Mouse (Mus musculus) kidney, postnatal 0 days (tissue): ENCODE results near the gene Ift140. TPM values are rescaled to one million over a fixed set of nuclear protein-coding genes. Genes with fewer than 3 reads are reported as not detected.

Source experiments
- ATAC-seq: fragments of 200-750 bp; cut with Nextera tagmentation; replicated peaks from 2 replicates; pipeline ENCODE4 v1.8.0; 2017; ENCODE audit warnings: low read depth, moderate number of reproducible peaks, moderate TSS enrichment, moderate library complexity; ENCODE audit not compliant: low FRiP score
- DNase-seq: peaks from one replicate; pipeline ENCODE4 v3.0.0-alpha.2; 2016; ENCODE audit warnings: low spot score
- H3K27ac ChIP-seq: fragments of 300-500 bp; sonication (generic); 2 replicates; pipeline ENCODE4 v1.5.1; 2014; ENCODE audit warnings: mild to moderate bottlenecking
- H3K27me3 ChIP-seq: fragments of 300-500 bp; sonication (generic); 2 replicates; pipeline ENCODE4 v1.6.1; 2014; ENCODE audit warnings: low read length, mixed read lengths; ENCODE audit not compliant: insufficient read depth
- H3K36me3 ChIP-seq: fragments of 300-500 bp; sonication (generic); 2 replicates; pipeline ENCODE4 v1.6.1; 2014; ENCODE audit warnings: low read length, mixed read lengths; ENCODE audit not compliant: insufficient read depth
- H3K4me1 ChIP-seq: fragments of 300-500 bp; sonication (generic); replicated peaks from 2 replicates; pipeline ENCODE4 v1.6.1; 2014; ENCODE audit warnings: antibody characterized with exemption, low read length, mixed read lengths; ENCODE audit not compliant: insufficient read depth
- H3K4me2 ChIP-seq: fragments of 300-500 bp; sonication (generic); 2 replicates; pipeline ENCODE4 v1.6.1; 2014; ENCODE audit warnings: mild to moderate bottlenecking, low read length, moderate library complexity, mixed read lengths
- H3K4me3 ChIP-seq: fragments of 300-500 bp; sonication (generic); replicated peaks from 2 replicates; pipeline ENCODE4 v1.5.1; 2014; ENCODE audit warnings: low read depth, low read length
- H3K9ac ChIP-seq: fragments of 300-500 bp; sonication (generic); 2 replicates; pipeline ENCODE4 v1.6.1; 2014; ENCODE audit warnings: low read depth, low read length
- H3K9me3 ChIP-seq: fragments of 300-500 bp; sonication (generic); replicated peaks from 2 replicates; pipeline ENCODE4 v1.6.1; 2016; ENCODE audit warnings: low read length, inconsistent platforms, mixed read lengths
- CTCF ChIP-seq: IDR thresholded peaks from 2 replicates; pipeline ENCODE4 v1.5.1; 2016; ENCODE audit warnings: antibody characterized with exemption, low read depth, mild to moderate bottlenecking, moderate library complexity
- WGBS: fragments of 180-500 bp; shearing (Covaris S2); extraction: QIAGEN DNeasy Blood & Tissue Kit; methylation state at CpG from one replicate; pipeline ENCODE4 v1.1.7; 2014; 5-methylcytosine and 5-hydroxymethylcytosine counted together
- polyA plus RNA-seq: library from polyadenylated mRNA; unstranded; fragments of >200 nt; fragmentation: Nextera tagmentation; extraction: Ambion mirVana; gene quantifications from 2 replicates; pipeline ENCODE4 v1.2.1, GENCODE M21; 2015

Gene Ift140
- polyA plus RNA-seq, 1 experiment from 2014 or later, result 10.1 TPM

DNA sequence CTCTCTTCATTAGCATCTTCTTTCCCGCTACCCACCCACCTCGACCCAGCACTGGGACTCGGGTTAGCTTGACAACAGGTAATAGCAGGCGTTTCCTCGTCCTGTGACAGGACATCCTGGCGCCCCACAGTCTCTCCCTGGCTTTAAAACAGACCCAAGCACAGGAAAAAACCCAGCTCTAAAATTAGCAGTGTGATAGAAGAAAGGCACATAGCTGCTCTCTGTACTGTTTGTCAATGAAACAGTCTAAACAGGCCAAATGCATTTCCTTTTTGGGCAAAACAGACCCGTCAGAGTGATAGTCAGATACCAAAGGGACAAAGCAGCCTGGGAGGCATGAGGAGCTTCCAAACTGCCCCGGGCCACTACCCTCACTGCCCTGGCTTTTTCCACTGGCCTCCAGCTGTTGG is 51.6 kb downstream of the Ift140 start:
- Histone ChIP-seq H3K4me3 (no peak overlapping the region), H3K9me3 (no peaks in the 10 kb centered on the region), H3K9ac (no peak overlapping the region), H3K4me1 (no peaks in the 10 kb centered on the region), H3K27ac (peak overlapping the region; percentile 65), H3K36me3 (peaks cover 2% of the 10 kb centered on the region; the same call in 1 of the 2 replicates), H3K27me3 (no peaks in the 10 kb centered on the region), H3K4me2 (no peak overlapping the region)
- ATAC-seq (no peak), DNase-seq (peak; percentile 32)
- TF ChIP-seq CTCF, result no peak
- WGBS, result 72% methylated on average over 8 of the region's 8 CpGs

DNA sequence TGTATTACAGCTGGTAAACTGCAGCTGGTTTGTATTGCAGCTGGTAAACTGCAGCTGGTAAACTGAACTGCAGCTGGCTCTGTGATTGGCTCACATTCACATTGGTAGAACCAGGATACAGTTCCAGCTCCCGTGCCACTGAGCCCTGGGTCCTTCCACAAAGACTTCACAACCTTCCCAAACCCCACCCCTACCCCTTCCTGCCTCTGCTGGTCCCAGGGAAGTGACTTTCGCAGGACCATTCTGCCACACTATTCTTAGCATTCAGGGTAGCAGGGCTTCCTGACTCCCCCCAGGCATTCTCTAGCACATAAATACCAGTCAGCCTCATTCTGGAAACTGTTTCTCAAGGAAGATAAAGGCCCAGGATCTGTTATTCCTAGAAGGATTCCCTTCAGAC is 52.8 kb downstream of the Ift140 start:
- DNase-seq (no peak), ATAC-seq (no peak)
- Histone ChIP-seq H3K27ac (peak overlapping the region; percentile 62; the same call in 1 of the 2 replicates), H3K27me3 (no peaks in the 10 kb centered on the region), H3K4me2 (no peak overlapping the region), H3K36me3 (no peaks in the 10 kb centered on the region), H3K9ac (no peak overlapping the region), H3K4me3 (no peak overlapping the region), H3K4me1 (no peaks in the 10 kb centered on the region), H3K9me3 (no peaks in the 10 kb centered on the region)
- TF ChIP-seq CTCF, result no peak
- WGBS, result 63% methylated on average over 2 of the region's 2 CpGs

GRCm38 (mm10) chr17:25076906-25077305 is 61.0 kb downstream of the Ift140 start:
- no peak overlapping the region for H3K9ac ChIP-seq
- no peak for ATAC-seq

GRCm38 (mm10) chr17:25077771-25078372 is 62.0 kb downstream of the Ift140 start:
- TF ChIP-seq CTCF, result no peak
- peak overlapping the region; percentile 65; the same call in 1 of the 2 replicates for H3K9ac ChIP-seq
- DNase-seq, result peak; percentile 64

More at GRCm38 (mm10) chr17:25076906-25077305, 61.0 kb downstream of the Ift140 start:
- 91% methylated on average over 4 of the region's 4 CpGs for WGBS
- no peaks in the 10 kb centered on the region for H3K9me3 ChIP-seq
- no peaks in the 10 kb centered on the region for H3K36me3 ChIP-seq
- H3K27me3 ChIP-seq, result no peaks in the 10 kb centered on the region
- no peak for TF ChIP-seq CTCF
- H3K4me2 ChIP-seq, result peak overlapping the region; percentile 63
- H3K4me3 ChIP-seq, result no peak overlapping the region
- H3K27ac ChIP-seq, result no peak overlapping the region
- H3K4me1 ChIP-seq, result peaks cover 6% of the 10 kb centered on the region; the same call in 1 of the 2 replicates
- DNase-seq, result no peak

DNA sequence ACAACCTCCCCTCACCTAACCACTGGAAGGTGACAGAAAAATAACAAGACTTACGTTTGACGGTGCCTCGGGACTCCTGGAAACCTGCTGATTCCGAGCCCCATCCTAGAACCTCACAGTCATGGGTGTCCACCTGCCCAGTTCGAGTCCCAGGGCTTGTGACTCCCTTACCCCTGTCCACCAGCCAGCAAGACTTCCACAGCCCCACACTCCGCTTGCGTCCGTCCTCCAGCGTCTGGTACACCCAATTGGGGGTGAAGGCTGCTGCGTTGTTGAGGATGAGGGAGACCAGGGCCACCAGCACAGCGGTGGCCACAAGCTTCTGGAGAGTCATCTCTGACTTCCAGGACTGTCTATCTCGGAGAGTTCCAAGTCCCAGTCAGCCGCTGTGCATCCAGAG is 64.3 kb downstream of the Ift140 start:
- no peak for TF ChIP-seq CTCF
- Histone ChIP-seq H3K9ac (peak overlapping the region; percentile 65), H3K27ac (peak overlapping the region; percentile 94), H3K4me3 (peak overlapping the region; percentile 42), H3K27me3 (no peaks in the 10 kb centered on the region), H3K4me1 (peaks cover 17% of the 10 kb centered on the region; the same call in 1 of the 2 replicates), H3K4me2 (peak overlapping the region; percentile 63), H3K36me3 (no peaks in the 10 kb centered on the region), H3K9me3 (no peaks in the 10 kb centered on the region)
- WGBS, result 77% methylated on average over 13 of the region's 13 CpGs
- DNase-seq, result no peak
- no peak for ATAC-seq

More at GRCm38 (mm10) chr17:25077771-25078372, 62.0 kb downstream of the Ift140 start:
- Histone ChIP-seq H3K9me3 (no peaks in the 10 kb centered on the region), H3K4me2 (peak overlapping the region; percentile 63), H3K4me3 (peak overlapping the region; percentile 42), H3K36me3 (no peaks in the 10 kb centered on the region), H3K27me3 (no peaks in the 10 kb centered on the region), H3K27ac (peak overlapping the region; percentile 8; the same call in 1 of the 2 replicates), H3K4me1 (peaks cover 8% of the 10 kb centered on the region; the same call in 1 of the 2 replicates)
- WGBS, result 46% methylated on average over 13 of the region's 13 CpGs
- ATAC-seq, result no peak

GRCm38 (mm10) chr17:25080960-25081381 is 65.1 kb downstream of the Ift140 start:
- DNase-seq (peak; percentile 87), ATAC-seq (no peak)
- no peaks in the 10 kb centered on the region for H3K27me3 ChIP-seq
- no peak for TF ChIP-seq CTCF
- no peaks in the 10 kb centered on the region for H3K36me3 ChIP-seq
- H3K27ac ChIP-seq, result peak overlapping the region; percentile 94
- H3K4me3 ChIP-seq, result peak overlapping the region; percentile 42
- H3K9me3 ChIP-seq, result no peaks in the 10 kb centered on the region
- H3K9ac ChIP-seq, result peak overlapping the region; percentile 65
- peak overlapping the region; percentile 63 for H3K4me2 ChIP-seq
- H3K4me1 ChIP-seq, result peaks cover 17% of the 10 kb centered on the region; the same call in 1 of the 2 replicates
- WGBS, result 56% methylated on average over 11 of the region's 11 CpGs
